Comparison of ENCODE assay signal across 30 mouse cellular contexts in genomic region chr9:6834470-6834869, GRCm38 (mm10).
"Had no signal": no experiment of that assay in that cellular context is flagged by ENCODE, and none has a peak within 500 bp of the region (broad histone marks: within the 10 kb centered on the region; RNA-seq: fewer than 3 reads in every experiment).

No protein-coding gene starts in this region.

- H3K36me3 ChIP-seq: limb, embryonic 10.5 days; limb, embryonic 12.5 days; limb, embryonic 13.5 days; limb, embryonic 15.5 days; liver, embryonic 12.5 days; liver, embryonic 13.5 days; liver, embryonic 15.5 days; lung, embryonic 15.5 days; midbrain, embryonic 10.5 days; midbrain, embryonic 12.5 days; midbrain, embryonic 13.5 days; midbrain, embryonic 15.5 days; neural tube, embryonic 12.5 days; neural tube, embryonic 13.5 days had no signal

- H3K4me2 ChIP-seq: limb, embryonic 12.5 days; limb, embryonic 13.5 days; limb, embryonic 15.5 days; liver, embryonic 11.5 days; liver, embryonic 12.5 days; liver, embryonic 13.5 days; liver, embryonic 15.5 days; lung, embryonic 15.5 days; midbrain, embryonic 11.5 days; midbrain, embryonic 12.5 days; midbrain, embryonic 13.5 days; midbrain, embryonic 15.5 days; neural tube, embryonic 12.5 days; neural tube, embryonic 13.5 days had no signal

- H3K27me3 ChIP-seq: limb, embryonic 12.5 days; limb, embryonic 13.5 days; limb, embryonic 15.5 days; liver, embryonic 12.5 days; liver, embryonic 13.5 days; liver, embryonic 15.5 days; lung, embryonic 15.5 days; megakaryocyte, embryonic 14.5 days; midbrain, embryonic 12.5 days; midbrain, embryonic 13.5 days; midbrain, embryonic 15.5 days; neural tube, embryonic 12.5 days; neural tube, embryonic 13.5 days had no signal

- H3K9me3 ChIP-seq: limb, embryonic 10.5 days; limb, embryonic 12.5 days; limb, embryonic 13.5 days; limb, embryonic 15.5 days; liver, embryonic 12.5 days; liver, embryonic 13.5 days; liver, embryonic 15.5 days; lung, embryonic 15.5 days; midbrain, embryonic 10.5 days; midbrain, embryonic 12.5 days; midbrain, embryonic 13.5 days; midbrain, embryonic 15.5 days; neural tube, embryonic 12.5 days; neural tube, embryonic 13.5 days had no signal

- H3K27ac ChIP-seq: limb, embryonic 10.5 days; limb, embryonic 12.5 days; limb, embryonic 13.5 days; limb, embryonic 15.5 days; liver, embryonic 12.5 days; liver, embryonic 13.5 days; liver, embryonic 14.5 days; liver, embryonic 15.5 days; lung, embryonic 15.5 days; macrophage; midbrain, embryonic 10.5 days; midbrain, embryonic 12.5 days; midbrain, embryonic 13.5 days; midbrain, embryonic 15.5 days; neural tube, embryonic 12.5 days; neural tube, embryonic 13.5 days had no signal

- H3K4me3 ChIP-seq: limb, embryonic 10.5 days; limb, embryonic 12.5 days; limb, embryonic 13.5 days; limb, embryonic 15.5 days; liver, embryonic 12.5 days; liver, embryonic 13.5 days; liver, embryonic 15.5 days; lung, embryonic 15.5 days; megakaryocyte, embryonic 14.5 days; midbrain, embryonic 10.5 days; midbrain, embryonic 12.5 days; midbrain, embryonic 13.5 days; midbrain, embryonic 15.5 days; myocyte; neural tube, embryonic 12.5 days; neural tube, embryonic 13.5 days had no signal

- DNase-seq: liver; liver, embryonic 13.5 days; liver, postnatal 0 days; lung, adult 18-20 months; lung, adult 2 months; lung, postnatal 10 days; lung, postnatal 14 days; lung, postnatal 36 days; lung, postnatal 4 days; midbrain, embryonic 14.5 days had no signal

- H3K4me1 ChIP-seq: limb, embryonic 10.5 days; limb, embryonic 12.5 days; limb, embryonic 13.5 days; limb, embryonic 15.5 days; liver, embryonic 12.5 days; liver, embryonic 13.5 days; liver, embryonic 15.5 days; lung, embryonic 15.5 days; megakaryocyte, embryonic 14.5 days; midbrain, embryonic 12.5 days; midbrain, embryonic 13.5 days; midbrain, embryonic 15.5 days; neural tube, embryonic 12.5 days; neural tube, embryonic 13.5 days had no signal

- H3K9ac ChIP-seq: limb, embryonic 12.5 days; limb, embryonic 13.5 days; limb, embryonic 15.5 days; liver, embryonic 12.5 days; liver, embryonic 13.5 days; liver, embryonic 14.5 days; liver, embryonic 15.5 days; liver, postnatal 0 days; lung, embryonic 15.5 days; midbrain, embryonic 12.5 days; midbrain, embryonic 13.5 days; midbrain, embryonic 15.5 days; neural tube, embryonic 12.5 days; neural tube, embryonic 13.5 days had no signal

- ATAC-seq: liver, embryonic 12.5 days; liver, postnatal 0 days; midbrain, embryonic 13.5 days; midbrain, embryonic 15.5 days; midbrain, embryonic 16.5 days had no signal
